Mouse (Mus musculus): ENCODE measurements around the gene Gm10382.
"Not testable (repeated sequence)": the region's sequence is repeated elsewhere in the genome, so short reads cannot be mapped to it uniquely, and the experiment has no call there.

Gene Gm10382

DNA sequence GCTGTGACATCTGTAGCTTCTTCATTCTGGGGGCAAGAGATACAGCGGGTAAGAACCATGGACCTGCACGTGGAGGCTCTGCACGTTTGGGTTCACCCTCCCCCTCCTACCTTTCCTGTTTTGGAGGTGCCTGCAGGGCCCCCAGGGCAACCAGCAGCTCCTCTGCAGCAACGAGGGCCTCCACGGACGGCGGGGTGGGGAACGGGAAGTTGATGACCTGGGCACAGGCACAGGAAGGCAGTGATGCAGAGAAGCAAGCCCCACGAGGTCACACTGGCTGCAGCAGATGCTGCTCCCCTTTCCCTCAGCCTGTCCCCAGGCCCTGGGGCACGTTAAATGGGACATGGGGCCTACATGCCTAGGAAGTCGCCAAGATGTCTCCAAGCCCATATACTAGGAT is 30.0 kb downstream of the Gm10382 start:
- DNase-seq: no peak

DNA sequence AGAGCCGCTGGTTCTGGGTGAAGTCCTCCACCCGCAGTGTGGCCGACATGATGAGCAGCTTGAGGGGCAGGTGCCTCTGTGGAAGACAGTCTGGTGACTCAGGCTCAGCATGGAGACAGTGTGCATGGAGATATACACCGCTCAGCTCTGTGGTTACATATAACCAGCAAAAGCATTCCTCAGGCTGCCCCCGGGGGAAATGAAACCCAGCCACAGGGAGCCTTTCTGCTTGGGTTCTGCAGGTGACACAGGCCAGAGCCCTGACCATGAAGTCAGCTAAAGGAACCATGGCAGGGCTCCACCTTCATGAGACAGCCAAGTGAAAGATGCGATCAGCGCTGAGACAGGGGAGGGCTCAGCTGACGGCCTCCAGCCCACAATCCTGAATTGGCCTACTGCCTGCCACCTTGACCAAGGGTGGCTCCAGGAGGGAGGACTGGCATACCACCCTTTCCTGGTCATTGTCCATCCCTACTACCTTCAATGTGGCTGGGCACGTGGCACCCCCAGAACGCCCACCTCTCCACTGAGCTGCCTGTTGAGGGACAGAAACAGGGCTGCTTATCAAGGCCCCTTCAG is 36.7 kb downstream of the Gm10382 start:
- DNase-seq: no peak

- DNase-seq: no peak
Observed at GRCm38 (mm10) chr5:125426343-125426742, 37.2 kb downstream of the Gm10382 start.

GRCm38 (mm10) chr5:125432324-125432723 is 43.2 kb downstream of the Gm10382 start:
- not testable (repeated sequence) for DNase-seq

GRCm38 (mm10) chr5:125433793-125434337 is 44.7 kb downstream of the Gm10382 start, which contains the start of gene Dhx37:
Dhx37 (minus strand) TSS chr5:125434121.
- peak; percentile 97 for DNase-seq

DNA sequence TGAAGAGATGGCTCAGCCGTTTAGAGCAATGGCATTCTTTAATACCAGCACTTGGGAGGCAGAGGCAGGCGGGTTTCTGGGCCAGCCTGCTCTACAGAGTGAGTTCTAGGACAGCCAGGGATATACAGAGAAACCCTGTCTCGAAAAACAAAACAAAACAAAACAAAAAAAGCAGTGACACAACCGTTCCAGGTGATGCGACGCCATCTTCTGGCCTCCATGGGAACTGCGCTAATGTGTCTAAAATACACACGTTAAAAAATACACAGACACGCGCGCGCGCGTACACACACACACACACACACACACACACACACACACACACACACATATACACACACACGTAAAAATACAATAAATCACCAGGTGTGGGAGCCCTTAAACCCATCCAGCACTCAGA is 45.2 kb downstream of the Gm10382 start:
- not testable (repeated sequence) for DNase-seq

Measured in lung, postnatal 10 days (tissue).